Mouse (Mus musculus): ENCODE data around the gene Cdkn1b. TPM values are rescaled to one million over a fixed set of nuclear protein-coding genes. Genes with fewer than 3 reads are reported as not detected.

The Cdkn1b gene
- polyA plus RNA-seq, 1 experiment from 2014 or later, result 16.7 TPM

DNA sequence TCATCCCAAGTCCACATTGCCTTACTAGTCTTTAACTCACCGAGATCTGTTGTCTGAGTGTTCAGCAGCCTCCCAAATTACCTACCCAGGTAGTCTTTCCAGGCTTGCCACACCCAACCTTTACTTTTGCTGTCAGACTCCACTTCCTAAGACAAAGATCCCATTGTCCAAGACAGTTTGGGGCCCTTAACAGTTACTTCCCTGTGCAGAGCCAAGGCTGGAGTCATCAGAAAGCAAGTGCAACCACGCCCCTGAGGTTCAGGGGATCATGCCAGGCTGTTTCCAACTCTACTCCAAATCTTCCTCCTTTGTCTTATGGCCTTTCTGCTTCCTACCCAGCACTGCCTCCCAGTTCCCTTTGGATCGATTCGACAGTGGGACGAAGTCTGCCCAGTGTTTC is 5.7 kb upstream of the Cdkn1b start:
- H3K9me3 ChIP-seq, result no peaks in the 10 kb centered on the region
- H3K27ac ChIP-seq (replicated peaks), result no peak overlapping the region
- peaks cover 24% of the 10 kb centered on the region for H3K27me3 ChIP-seq (replicated peaks; ENCODE audit: low read depth, poor library complexity, severe bottlenecking)
- H3K4me3 ChIP-seq, result no peak overlapping the region
- no peaks in the 10 kb centered on the region for H3K36me3 ChIP-seq (replicated peaks)
- H3K4me1 ChIP-seq, result peaks cover 29% of the 10 kb centered on the region
- no peak for DNase-seq (ENCODE audit: low spot score)
- WGBS, result 86% methylated on average over 5 of the region's 5 CpGs

DNA sequence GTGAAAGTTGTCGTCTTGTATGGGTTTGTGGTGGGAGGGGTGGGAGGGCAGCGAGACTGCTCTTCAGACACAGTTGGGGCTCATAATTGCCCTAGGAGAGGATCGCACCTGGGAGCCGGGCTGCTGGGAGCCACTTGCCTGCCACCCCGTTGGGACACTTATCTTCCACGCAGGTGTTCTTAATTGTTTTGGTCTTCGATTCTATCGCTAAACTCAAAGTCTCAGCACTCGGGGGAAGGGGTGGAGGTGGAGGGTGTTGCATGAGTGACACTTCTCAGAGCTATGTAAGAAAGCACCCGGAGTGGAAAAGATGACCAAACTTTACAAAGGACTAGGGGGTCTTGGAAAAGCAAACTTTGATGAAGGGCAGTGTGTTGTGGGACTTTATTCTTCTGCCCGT is 3.6 kb upstream of the Cdkn1b start:
- 1% methylated on average over 11 of the region's 11 CpGs for WGBS
- peaks cover 24% of the 10 kb centered on the region for H3K27me3 ChIP-seq (replicated peaks; ENCODE audit: low read depth, poor library complexity, severe bottlenecking)

DNA sequence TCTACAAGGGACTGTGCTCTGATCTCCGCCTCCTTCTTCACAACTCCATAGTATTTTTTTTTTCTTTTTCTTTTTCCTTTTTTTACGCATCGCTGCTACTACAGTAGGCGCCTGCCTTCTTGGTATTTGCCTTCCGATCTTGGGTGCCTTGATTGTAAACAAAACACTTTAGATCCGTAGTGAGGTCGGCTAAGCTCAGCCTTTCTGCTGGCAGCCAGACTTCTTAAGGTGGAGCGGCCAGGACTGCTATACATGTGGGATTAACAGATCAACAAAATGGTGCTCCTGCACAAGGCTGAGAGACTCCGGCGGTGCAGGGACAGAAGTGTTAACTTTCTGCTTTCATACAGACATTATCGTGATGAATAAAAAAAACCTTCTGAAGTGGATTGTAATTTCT is 3.1 kb upstream of the Cdkn1b start:
- Histone ChIP-seq H3K27me3 (replicated peaks; ENCODE audit: low read depth, poor library complexity, severe bottlenecking) (peaks cover 24% of the 10 kb centered on the region), H3K27ac (replicated peaks) (peak overlapping the region; percentile 71), H3K4me1 (peaks cover 39% of the 10 kb centered on the region), H3K36me3 (replicated peaks) (peaks cover 2% of the 10 kb centered on the region; the same call in 1 of the 2 replicates), H3K9me3 (no peaks in the 10 kb centered on the region), H3K4me3 (peak overlapping the region; percentile 60)
- peak; percentile 62 for DNase-seq (ENCODE audit: low spot score)
- 1% methylated on average over 11 of the region's 11 CpGs for WGBS

More for the DNA sequence above, 3.6 kb upstream of the Cdkn1b start:
- H3K36me3 ChIP-seq (replicated peaks), result no peaks in the 10 kb centered on the region
- peak overlapping the region; percentile 60 for H3K4me3 ChIP-seq
- H3K9me3 ChIP-seq, result no peaks in the 10 kb centered on the region
- peaks cover 34% of the 10 kb centered on the region for H3K4me1 ChIP-seq
- DNase-seq (ENCODE audit: low spot score), result peak; percentile 30
- peak overlapping the region; percentile 71 for H3K27ac ChIP-seq (replicated peaks)

DNA sequence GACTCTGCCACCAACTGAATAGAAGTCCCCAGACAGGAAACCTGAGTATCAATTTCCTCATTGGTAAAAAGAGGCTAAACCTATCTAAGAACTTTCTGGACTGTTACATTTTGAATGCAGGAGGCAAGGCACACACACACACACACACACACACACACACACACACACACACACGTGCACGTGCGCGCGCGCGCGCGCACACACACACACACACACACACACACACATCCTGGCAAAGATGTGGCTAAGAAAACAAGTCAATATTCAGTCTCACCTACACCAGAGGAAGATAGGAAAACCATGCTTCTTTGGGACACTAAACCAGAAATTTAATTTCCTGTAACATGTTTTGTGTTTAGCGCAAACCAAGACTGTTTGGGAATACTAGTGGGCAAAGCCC is 1.4 kb upstream of the Cdkn1b start:
- H3K4me1 ChIP-seq, result peaks cover 54% of the 10 kb centered on the region
- H3K4me3 ChIP-seq, result no peak overlapping the region
- DNase-seq (ENCODE audit: low spot score), result no peak
- H3K9me3 ChIP-seq, result no peaks in the 10 kb centered on the region
- no peak overlapping the region for H3K27ac ChIP-seq (replicated peaks)
- 90% methylated on average over 10 of the region's 10 CpGs for WGBS
- H3K27me3 ChIP-seq (replicated peaks; ENCODE audit: low read depth, poor library complexity, severe bottlenecking), result peaks cover 24% of the 10 kb centered on the region
- H3K36me3 ChIP-seq (replicated peaks), result peaks cover 16% of the 10 kb centered on the region

DNA sequence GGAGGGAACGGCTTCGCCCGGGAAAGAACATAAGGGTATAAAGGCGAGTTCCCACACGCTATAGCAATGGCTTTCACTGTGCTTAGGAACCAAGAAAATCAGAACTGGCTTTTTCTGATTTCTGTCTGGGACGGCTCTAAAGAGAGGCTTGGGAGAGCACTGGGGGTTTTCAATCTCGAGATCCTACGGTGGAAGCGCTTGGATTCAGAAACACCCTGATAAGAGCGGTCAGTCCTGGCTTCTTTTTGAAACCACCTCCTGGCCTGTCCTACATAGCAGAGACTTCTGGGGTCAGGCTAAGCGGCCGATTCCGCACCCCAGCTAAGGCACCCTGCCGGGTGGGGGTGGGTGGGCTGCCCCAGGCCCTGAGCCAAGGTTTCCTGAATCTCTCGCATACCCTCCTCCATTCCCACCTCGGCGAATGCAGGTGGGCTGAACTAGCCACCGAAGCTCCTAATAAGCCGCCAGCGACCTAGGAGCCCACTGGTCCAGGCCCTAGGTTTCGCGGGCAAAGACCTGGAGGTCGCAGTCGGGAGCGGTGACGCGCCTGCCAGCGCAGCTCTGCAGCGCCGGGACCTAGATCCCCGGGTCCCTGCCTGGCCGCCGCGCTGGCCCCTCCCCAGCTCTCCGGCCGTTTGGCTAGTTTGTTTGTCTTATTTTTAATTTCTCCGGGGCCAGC is 551 bp upstream of the Cdkn1b start:
- WGBS, result 3% methylated on average over 37 of the region's 37 CpGs
- peaks cover 58% of the 10 kb centered on the region for H3K4me1 ChIP-seq
- H3K27me3 ChIP-seq (replicated peaks; ENCODE audit: low read depth, poor library complexity, severe bottlenecking), result peaks cover 24% of the 10 kb centered on the region
- H3K36me3 ChIP-seq (replicated peaks), result peaks cover 25% of the 10 kb centered on the region
- DNase-seq (ENCODE audit: low spot score), result no peak
- H3K27ac ChIP-seq (replicated peaks), result peak overlapping the region; percentile 98
- H3K9me3 ChIP-seq, result no peaks in the 10 kb centered on the region
- H3K4me3 ChIP-seq, result peak overlapping the region; percentile 95

DNA sequence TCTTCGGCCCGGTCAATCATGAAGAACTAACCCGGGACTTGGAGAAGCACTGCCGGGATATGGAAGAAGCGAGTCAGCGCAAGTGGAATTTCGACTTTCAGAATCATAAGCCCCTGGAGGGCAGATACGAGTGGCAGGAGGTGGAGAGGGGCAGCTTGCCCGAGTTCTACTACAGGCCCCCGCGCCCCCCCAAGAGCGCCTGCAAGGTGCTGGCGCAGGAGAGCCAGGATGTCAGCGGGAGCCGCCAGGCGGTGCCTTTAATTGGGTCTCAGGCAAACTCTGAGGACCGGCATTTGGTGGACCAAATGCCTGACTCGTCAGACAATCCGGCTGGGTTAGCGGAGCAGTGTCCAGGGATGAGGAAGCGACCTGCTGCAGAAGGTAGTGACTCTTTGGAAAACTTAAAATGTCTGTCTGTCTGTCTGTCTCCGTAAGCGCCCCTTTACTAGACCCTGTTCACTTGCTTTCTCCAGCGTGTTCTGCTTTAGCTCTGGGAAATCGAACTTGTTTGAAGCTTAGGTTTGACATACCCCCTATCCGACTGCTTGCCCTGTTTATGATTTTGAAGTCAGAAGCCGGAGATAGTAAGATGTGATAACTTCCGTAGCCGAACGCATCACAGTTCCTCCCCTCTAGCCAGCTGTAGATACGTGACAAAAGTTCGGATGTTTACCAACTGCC is 953 bp downstream of the Cdkn1b start:
- H3K27me3 ChIP-seq (replicated peaks; ENCODE audit: low read depth, poor library complexity, severe bottlenecking), result peaks cover 14% of the 10 kb centered on the region
- H3K36me3 ChIP-seq (replicated peaks), result peaks cover 25% of the 10 kb centered on the region
- peak overlapping the region; percentile 95 for H3K4me3 ChIP-seq
- no peaks in the 10 kb centered on the region for H3K9me3 ChIP-seq
- H3K27ac ChIP-seq (replicated peaks), result peak overlapping the region; percentile 98
- WGBS, result under 1% methylated on average over 32 of the region's 32 CpGs
- H3K4me1 ChIP-seq, result peaks cover 60% of the 10 kb centered on the region
- DNase-seq (ENCODE audit: low spot score), result peak; percentile 58

DNA sequence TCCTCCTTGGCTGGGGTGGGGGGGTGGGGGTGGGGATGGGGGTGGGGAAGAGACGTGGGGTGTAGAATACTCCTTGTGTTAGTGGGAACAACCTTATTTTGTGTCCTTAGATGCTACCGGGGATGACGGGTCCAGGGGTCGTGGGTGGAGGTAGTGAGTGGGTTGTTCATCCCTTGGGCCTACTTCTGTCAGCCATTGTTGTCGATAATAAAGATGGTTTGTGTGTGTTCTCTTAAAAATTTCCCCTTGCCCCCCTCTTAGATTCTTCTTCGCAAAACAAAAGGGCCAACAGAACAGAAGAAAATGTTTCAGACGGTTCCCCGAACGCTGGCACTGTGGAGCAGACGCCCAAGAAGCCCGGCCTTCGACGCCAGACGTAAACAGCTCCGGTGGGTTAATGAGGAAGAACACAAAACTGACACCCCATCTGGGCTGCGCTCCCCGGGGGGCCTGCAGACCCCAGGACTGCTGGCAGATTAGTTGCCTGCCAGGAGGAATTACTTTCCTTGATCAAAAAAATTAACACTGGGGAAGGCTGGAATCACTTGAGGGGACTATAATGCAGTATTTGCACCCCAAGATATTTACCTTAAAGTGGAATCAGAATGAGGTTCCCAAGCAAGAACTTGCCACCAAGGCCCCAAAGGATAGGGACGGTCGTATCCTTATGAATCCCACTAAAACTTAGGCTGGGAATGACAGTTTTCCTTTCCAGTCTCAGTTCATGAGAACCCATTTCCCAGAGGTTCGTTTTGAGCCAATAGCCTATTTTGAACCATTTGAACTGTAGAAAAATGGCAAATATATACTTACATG is 1.7 kb downstream of the Cdkn1b start:
- peaks cover 61% of the 10 kb centered on the region for H3K4me1 ChIP-seq
- DNase-seq (ENCODE audit: low spot score), result no peak
- H3K9me3 ChIP-seq, result no peaks in the 10 kb centered on the region
- WGBS, result 10% methylated on average over 20 of the region's 20 CpGs
- peak overlapping the region; percentile 98 for H3K27ac ChIP-seq (replicated peaks)
- H3K36me3 ChIP-seq (replicated peaks), result peaks cover 25% of the 10 kb centered on the region
- peaks cover 14% of the 10 kb centered on the region for H3K27me3 ChIP-seq (replicated peaks; ENCODE audit: low read depth, poor library complexity, severe bottlenecking)
- peak overlapping the region; percentile 95 for H3K4me3 ChIP-seq

DNA sequence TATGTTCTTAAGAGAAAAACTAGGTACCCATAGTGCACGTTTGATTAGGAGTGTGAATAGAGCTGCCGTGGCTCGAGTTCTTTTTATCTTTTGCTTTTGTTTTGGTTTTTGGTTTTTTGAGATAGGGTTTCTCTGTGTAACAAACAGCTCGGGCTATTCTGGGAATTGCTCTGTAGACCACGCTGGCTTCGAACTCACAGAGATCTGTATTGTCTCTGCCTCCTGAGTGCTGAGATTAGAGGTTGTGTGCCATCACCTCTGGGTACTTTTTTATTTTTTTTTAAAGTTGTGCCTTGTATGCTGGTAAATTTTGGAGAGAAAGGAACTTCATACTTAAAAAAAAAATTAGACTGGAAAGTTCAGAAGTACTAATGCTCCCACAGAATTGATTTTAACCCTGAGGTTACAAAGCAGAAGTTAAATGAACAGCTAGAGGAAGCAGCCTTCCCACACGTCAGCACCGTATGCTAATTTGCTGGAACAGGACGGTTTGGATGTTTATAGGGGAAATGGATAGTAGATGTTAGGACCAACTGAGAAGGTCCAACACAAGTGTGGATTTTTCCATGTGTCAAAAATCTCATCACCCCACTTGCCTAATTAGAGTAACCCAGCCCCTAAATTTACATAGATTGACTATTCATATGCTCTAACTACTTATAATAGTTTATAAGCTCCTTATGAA is 2.5 kb downstream of the Cdkn1b start:
- Histone ChIP-seq H3K4me1 (peaks cover 63% of the 10 kb centered on the region), H3K36me3 (replicated peaks) (peaks cover 25% of the 10 kb centered on the region), H3K9me3 (no peaks in the 10 kb centered on the region), H3K27ac (replicated peaks) (no peak overlapping the region), H3K4me3 (peak overlapping the region; percentile 95), H3K27me3 (replicated peaks; ENCODE audit: low read depth, poor library complexity, severe bottlenecking) (peaks cover 13% of the 10 kb centered on the region)
- DNase-seq (ENCODE audit: low spot score), result no peak
- WGBS, result 62% methylated on average over 9 of the region's 9 CpGs

DNA sequence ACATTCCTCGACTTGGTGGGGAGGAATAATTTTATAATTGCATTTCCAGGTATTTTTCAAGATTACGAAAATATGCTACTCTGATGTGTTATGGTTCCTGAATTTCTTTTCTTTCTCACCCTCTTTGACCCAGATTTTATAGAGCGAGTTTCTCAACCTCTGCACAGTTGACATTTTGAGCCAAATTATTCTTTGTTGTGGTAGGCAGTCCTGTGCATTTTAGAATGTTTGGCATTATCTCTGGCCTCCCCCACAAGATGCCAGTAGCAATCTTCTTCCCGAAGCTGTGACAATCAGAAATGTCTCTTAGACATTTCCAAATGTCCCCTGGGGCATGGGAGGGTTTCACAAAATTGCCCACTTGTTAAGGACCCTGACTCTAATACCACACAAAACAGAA is 3.5 kb downstream of the Cdkn1b start:
- Histone ChIP-seq H3K4me3 (no peak overlapping the region), H3K36me3 (replicated peaks) (peaks cover 25% of the 10 kb centered on the region), H3K27ac (replicated peaks) (no peak overlapping the region), H3K9me3 (no peaks in the 10 kb centered on the region), H3K4me1 (peaks cover 63% of the 10 kb centered on the region), H3K27me3 (replicated peaks; ENCODE audit: low read depth, poor library complexity, severe bottlenecking) (peaks cover 3% of the 10 kb centered on the region)
- no peak for DNase-seq (ENCODE audit: low spot score)
- 73% methylated on average over 4 of the region's 4 CpGs for WGBS

DNA sequence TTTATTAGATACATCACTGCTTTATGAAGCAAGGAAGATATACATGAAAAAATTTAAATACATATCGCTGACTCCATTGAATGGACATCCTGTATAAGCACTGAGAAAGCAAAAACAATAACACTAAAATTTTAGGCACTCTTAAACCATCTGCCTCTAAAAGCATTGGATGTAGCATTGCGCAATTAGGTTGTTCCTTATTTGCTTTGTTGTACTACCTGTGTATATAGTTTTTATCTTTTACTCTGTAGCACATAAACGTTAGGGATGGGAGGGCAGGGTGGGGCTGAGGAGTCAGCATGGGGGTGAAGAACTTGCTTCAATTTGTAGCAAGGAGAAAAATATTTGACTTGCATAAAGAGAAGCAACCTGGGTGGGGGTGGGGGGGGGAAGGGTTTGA is 4.1 kb downstream of the Cdkn1b start:
- Histone ChIP-seq H3K4me1 (peaks cover 59% of the 10 kb centered on the region), H3K27ac (replicated peaks) (no peak overlapping the region), H3K9me3 (no peaks in the 10 kb centered on the region), H3K36me3 (replicated peaks) (peaks cover 25% of the 10 kb centered on the region), H3K27me3 (replicated peaks; ENCODE audit: low read depth, poor library complexity, severe bottlenecking) (no peaks in the 10 kb centered on the region), H3K4me3 (no peak overlapping the region)
- WGBS, result 84% methylated on average over 3 of the region's 3 CpGs
- no peak for DNase-seq (ENCODE audit: low spot score)

DNA sequence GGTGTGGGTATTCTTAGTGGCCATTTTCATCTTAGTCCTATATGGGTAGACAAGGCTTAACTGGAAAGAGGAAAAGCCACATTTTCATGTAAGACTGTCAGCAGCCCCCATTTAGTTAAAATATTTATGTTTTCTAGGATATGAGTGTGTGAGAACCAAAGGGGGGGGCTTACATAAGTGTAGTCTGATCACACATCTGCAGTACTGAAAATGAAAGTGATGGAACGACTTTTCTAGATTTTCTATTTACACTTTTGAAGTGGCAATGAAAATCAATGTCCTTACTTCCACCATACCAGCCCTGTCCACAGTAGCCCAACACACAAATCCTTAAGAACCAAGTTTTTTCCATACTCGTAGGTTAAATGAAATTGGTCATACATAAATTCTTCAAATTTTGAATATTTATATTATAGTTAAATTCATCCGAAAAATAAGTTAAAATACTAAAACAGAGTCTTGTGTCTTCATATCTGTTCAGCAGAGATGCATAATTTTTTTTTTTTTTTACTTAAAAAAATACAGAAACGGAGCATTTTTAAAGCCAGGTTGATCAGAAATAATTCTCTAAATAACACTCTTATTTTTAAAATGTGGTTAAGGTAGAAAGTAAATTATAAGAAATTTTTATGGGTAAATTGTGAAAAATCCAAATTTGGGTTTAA is 5.6 kb downstream of the Cdkn1b start:
- peak overlapping the region; percentile 68; the same call in 1 of the 2 replicates for H3K4me3 ChIP-seq
- H3K27me3 ChIP-seq (replicated peaks; ENCODE audit: low read depth, poor library complexity, severe bottlenecking), result no peaks in the 10 kb centered on the region
- H3K4me1 ChIP-seq, result peaks cover 69% of the 10 kb centered on the region
- H3K27ac ChIP-seq (replicated peaks), result no peak overlapping the region
- no peak for DNase-seq (ENCODE audit: low spot score)
- no peaks in the 10 kb centered on the region for H3K9me3 ChIP-seq
- H3K36me3 ChIP-seq (replicated peaks), result peaks cover 25% of the 10 kb centered on the region
- 71% methylated on average over 4 of the region's 4 CpGs for WGBS

DNA sequence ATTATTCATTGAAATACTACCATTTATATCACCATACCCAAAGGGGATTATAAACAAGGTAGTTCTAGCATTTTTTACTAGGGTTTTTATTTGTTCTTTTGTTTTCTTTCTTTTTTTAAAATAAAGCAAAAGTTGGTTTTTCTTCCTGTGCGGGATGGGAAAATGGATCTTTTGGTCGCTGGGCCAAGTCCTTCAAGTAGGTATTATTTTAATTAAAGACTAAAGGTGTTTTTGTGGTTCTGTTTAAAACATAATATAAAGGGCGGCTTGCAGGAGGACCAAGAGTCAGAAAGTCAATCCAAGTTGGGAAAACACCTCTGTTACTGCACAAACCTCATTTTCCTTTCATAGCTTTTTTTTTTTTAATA is 6.1 kb downstream of the Cdkn1b start:
- peak overlapping the region; percentile 68 for H3K4me3 ChIP-seq
- H3K4me1 ChIP-seq, result peaks cover 73% of the 10 kb centered on the region
- peak overlapping the region; percentile 98 for H3K27ac ChIP-seq (replicated peaks)
- no peaks in the 10 kb centered on the region for H3K9me3 ChIP-seq
- H3K36me3 ChIP-seq (replicated peaks), result peaks cover 25% of the 10 kb centered on the region
- no peak for DNase-seq (ENCODE audit: low spot score)
- no peaks in the 10 kb centered on the region for H3K27me3 ChIP-seq (replicated peaks; ENCODE audit: low read depth, poor library complexity, severe bottlenecking)
- 20% methylated on average over 3 of the region's 3 CpGs for WGBS

All from embryonic facial prominence, embryonic 10.5 days (tissue).